Mouse (Mus musculus) adipocyte (in vitro differentiated cells): ENCODE measurements at regions not wholly inside any gene's neighbourhood (a gene's known extent, or its start where the extent isn't known, plus 50 kb on each side); places are given as distances from the start of the nearest gene placed in this dataset.

Experiments used
- DNase-seq: peaks from one replicate; pipeline ENCODE4 v3.0.0-alpha.2; 2016; ENCODE audit warnings: low spot score

- DNase-seq = peak; percentile 36
These were observed 63.7 kb upstream of the Gm773 start for GRCm38 (mm10) chrX:56276348-56276747.

- peak; percentile 74 for DNase-seq
These were observed 61.5 kb upstream of the Gm773 start for GRCm38 (mm10) chrX:56274170-56274569.

DNA sequence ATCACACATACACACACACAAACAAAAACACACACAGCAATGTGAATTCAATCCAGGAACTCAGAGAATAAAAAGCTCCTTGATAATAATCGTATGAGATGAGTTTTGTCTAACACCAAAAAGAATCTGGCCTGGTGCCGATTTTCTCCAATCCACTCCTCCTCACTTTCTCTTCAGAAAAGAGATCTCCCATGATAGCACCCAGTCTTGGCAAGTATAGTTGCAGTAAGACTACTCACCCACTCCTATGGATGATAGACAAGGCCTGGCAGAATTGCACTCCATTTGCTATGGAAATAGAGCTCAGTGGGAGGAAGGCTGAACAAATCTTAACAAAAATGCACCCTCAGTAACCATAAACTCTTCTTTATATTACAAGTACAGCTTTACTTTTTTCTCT is 57.0 kb upstream of the Gm773 start:
- no peak for DNase-seq
